Mouse (Mus musculus) yolk sac, embryonic 10.5 days (tissue): ENCODE data around the gene Plekhg6.
A peak's percentile ranks its signal among the peaks of the same experiment; 100 is the strongest.

Experiments
- DNase-seq: peaks from one replicate; pipeline ENCODE4 v3.0.0-alpha.2; 2017; ENCODE audit warnings: low spot score

The Plekhg6 gene

GRCm38 (mm10) chr6:125325337-125325736, 55.3 kb downstream of the Plekhg6 start:
- DNase-seq = no peak

- peak; percentile 48 for DNase-seq
These were observed 57.0 kb downstream of the Plekhg6 start for GRCm38 (mm10) chr6:125323547-125323946.

GRCm38 (mm10) chr6:125322794-125323193, 57.8 kb downstream of the Plekhg6 start:
- no peak for DNase-seq

GRCm38 (mm10) chr6:125321114-125321855, 59.3 kb downstream of the Plekhg6 start:
- no peak for DNase-seq

GRCm38 (mm10) chr6:125320323-125320722, 60.3 kb downstream of the Plekhg6 start, which contains the start of gene Scnn1a:
TSS of gene Scnn1a (plus strand) at chr6:125320659.
- DNase-seq = no peak

GRCm38 (mm10) chr6:125319919-125320296, 60.7 kb downstream of the Plekhg6 start:
- DNase-seq = no peak

- DNase-seq = no peak
These were observed 61.3 kb downstream of the Plekhg6 start for GRCm38 (mm10) chr6:125318981-125319918.

GRCm38 (mm10) chr6:125317077-125317476, 63.5 kb downstream of the Plekhg6 start:
- DNase-seq = no peak

- DNase-seq = no peak
These were observed 65.8 kb downstream of the Plekhg6 start for GRCm38 (mm10) chr6:125314746-125315145.

GRCm38 (mm10) chr6:125314231-125314563, 66.4 kb downstream of the Plekhg6 start:
- DNase-seq = no peak

GRCm38 (mm10) chr6:125313546-125314230, 66.9 kb downstream of the Plekhg6 start, which contains the start of gene Ltbr:
TSS of gene Ltbr (minus strand) at chr6:125313885.
- peak; percentile 94 for DNase-seq
